Mouse (Mus musculus): ENCODE data around the gene Lrrc4.

The Lrrc4 gene

DNA sequence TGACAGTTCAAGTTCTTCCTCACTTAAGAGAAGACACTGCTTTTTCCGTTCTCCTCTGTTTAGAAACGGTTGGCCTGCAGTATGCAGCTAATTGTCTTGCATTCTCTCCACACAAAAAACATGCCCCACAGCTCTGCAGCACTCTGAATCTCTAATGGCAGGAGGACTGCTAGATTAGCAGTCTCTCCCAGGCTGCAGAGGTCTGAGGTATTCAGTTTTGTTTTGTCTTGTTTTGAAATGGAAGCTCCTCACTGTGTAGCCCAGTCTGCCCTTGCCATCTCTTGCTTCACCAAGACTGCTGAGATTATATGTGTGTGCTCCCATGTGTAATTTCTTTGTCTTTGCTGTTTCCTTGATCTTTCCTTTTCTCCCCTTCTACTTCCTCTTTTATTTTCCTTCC is 101.9 kb downstream of the Lrrc4 start:
- no peak for DNase-seq (ENCODE audit: low read depth, low spot score)

DNA sequence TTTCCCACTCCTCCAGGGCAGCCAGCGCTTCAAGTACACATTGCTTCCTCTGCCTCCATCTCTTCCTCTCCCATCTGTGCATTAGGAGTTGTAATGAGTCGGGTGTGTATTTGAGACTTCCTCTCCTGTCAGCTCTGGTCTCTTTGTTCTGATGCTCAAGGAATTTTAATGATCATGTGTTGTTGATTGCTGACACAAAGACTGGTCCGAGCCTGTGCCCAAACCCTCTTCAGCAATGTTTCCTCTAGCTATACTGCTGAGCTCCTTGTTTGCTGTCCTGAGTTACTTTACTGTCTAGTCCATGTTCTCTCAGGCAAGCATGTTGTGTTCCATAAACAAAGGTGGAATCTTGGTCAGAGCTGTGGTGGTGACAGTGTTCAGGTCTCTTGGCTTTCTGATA is 102.3 kb downstream of the Lrrc4 start:
- no peak for DNase-seq (ENCODE audit: low read depth, low spot score)

- DNase-seq (ENCODE audit: low read depth, low spot score) = no peak
These were observed 106.8 kb downstream of the Lrrc4 start for GRCm38 (mm10) chr6:28724776-28725175.

- no peak for DNase-seq (ENCODE audit: low read depth, low spot score)
These were observed 108.5 kb downstream of the Lrrc4 start for GRCm38 (mm10) chr6:28723059-28723458.

DNA sequence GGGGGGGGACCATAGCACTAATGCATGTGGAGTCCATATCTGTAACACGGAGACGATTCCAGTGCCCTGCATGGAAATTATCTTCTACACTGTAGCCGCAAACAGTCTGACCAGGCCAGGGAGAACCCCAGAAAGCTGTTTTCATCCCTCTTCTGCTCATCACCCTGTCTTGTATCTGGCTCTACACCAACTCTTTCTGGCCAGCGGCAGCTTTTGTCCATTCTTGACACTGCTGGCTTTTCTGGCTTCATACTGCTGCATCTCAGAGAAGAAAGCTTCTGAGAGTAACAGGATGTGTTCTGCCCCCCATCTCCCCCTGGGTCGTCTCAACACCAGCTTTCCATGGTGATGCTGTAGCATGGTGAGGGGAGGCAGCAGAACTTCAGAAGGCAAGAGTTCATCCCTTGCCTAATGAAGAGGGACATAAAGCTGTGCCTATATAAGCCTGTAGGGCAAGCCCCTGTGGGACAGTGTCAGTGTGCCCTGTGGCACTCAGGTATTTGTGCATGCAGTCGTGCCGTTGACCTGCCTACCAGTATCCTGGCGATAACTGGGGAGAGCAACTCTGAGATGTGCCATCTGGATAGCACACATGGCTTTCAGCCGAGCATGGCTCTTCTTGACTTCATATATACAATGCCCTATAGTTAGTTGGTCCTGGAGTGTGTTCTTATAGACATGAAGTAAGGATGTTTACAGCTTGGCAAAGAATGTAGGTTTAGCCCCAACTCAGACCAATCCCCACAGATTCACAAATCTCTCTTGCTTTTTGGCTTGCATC is 111.0 kb downstream of the Lrrc4 start:
- DNase-seq (ENCODE audit: low read depth, low spot score) = no peak

DNA sequence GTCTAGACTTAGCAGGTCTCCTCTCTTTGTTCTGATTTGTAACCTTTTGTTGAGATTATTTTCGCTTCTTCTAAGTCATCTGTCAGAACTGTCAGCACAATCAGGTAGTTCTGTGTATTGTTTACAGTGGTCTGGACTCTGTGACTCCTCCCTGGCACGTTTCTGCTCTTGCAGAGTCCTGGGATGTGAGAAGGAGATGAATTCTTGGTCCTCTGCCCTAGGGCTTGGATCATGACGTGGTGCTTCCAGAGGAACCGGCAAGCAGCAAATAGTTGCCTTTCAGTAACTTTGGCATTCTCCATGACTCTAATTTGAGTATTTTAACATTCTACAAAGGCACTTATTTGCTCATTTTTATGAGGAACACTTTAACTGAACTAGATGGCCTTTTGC is 113.7 kb downstream of the Lrrc4 start:
- no peak for DNase-seq (ENCODE audit: low read depth, low spot score)

GRCm38 (mm10) chr6:28717203-28717844 is 114.2 kb downstream of the Lrrc4 start:
- DNase-seq (ENCODE audit: low read depth, low spot score) = no peak

DNA sequence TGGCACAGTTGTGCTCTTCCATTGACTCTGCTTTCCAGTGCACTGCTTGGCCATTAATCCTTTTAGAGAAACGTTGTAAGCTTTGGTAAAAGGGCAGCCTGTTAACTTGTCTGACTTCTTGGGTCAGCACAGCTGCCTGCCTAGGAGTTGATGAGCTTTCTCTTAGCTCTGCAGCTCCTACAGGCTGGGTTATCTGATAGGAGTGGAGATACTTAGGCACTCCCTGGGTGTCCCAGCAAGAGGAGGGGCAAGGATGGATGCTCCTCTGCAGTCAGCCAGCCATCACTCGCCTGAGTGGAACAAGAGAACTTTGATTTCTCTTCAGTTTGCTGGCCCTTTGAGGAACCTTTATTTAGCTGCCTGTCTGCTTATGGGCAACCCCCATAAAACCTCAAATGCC is 121.5 kb downstream of the Lrrc4 start:
- DNase-seq (ENCODE audit: low read depth, low spot score) = no peak

DNA sequence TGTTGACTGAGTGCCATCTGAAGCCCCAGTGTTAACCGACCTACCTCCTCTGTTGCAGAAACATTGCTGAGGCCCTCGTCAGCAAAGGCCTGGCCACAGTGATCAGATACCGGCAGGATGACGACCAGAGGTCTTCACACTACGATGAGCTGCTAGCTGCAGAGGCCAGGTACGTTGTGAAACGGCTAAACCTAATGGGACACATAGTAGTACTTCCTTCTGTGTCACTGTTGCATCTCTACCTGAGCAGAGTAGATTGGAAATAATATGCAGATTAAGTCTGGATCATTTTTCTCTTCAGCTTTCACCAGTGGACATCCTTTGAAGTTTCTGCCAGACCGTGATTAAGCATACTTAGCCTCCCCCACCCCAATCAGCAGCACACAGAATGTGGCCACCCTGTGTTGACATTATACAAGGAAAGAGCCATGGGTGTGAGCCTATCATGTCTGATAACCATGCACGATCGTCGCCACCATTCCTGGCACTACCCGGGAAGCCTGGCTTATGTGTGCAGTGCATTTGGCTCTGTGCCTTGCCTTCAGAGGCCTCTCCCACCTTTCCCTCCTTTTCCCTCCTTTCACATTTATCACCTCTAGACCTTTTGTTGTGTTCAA is 124.5 kb downstream of the Lrrc4 start:
- no peak for DNase-seq (ENCODE audit: low read depth, low spot score)

GRCm38 (mm10) chr6:28706108-28706975 is 125.2 kb downstream of the Lrrc4 start:
- no peak for DNase-seq (ENCODE audit: low read depth, low spot score)

GRCm38 (mm10) chr6:28705384-28706107 is 126.0 kb downstream of the Lrrc4 start:
- DNase-seq (ENCODE audit: low read depth, low spot score) = no peak

DNA sequence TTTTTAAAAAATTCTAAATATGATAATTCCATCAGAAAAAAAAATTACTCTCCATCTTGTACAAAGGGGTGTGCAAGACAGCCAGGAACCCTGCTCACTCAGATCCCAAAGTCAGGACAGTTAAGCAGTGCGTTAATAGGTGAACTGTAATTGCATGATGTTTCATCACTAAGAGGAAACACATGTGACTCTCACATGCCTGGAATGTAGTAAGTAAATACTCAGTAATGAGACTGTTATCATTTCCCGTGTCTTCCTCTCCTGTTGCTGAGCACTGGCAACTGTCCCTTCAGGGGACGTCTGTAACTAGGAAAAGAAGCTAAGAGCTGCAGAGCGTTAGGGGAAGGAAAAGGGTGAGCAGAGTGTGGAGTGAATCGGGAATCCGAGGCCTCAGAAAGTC is 126.9 kb downstream of the Lrrc4 start:
- DNase-seq (ENCODE audit: low read depth, low spot score) = no peak

- DNase-seq (ENCODE audit: low read depth, low spot score) = no peak
These were observed 134.3 kb downstream of the Lrrc4 start for GRCm38 (mm10) chr6:28697214-28697613.

GRCm38 (mm10) chr6:28692659-28693058 is 138.9 kb downstream of the Lrrc4 start:
- DNase-seq (ENCODE audit: low read depth, low spot score) = no peak

GRCm38 (mm10) chr6:28687776-28688175 is 143.8 kb downstream of the Lrrc4 start:
- DNase-seq (ENCODE audit: low read depth, low spot score) = no peak

DNA sequence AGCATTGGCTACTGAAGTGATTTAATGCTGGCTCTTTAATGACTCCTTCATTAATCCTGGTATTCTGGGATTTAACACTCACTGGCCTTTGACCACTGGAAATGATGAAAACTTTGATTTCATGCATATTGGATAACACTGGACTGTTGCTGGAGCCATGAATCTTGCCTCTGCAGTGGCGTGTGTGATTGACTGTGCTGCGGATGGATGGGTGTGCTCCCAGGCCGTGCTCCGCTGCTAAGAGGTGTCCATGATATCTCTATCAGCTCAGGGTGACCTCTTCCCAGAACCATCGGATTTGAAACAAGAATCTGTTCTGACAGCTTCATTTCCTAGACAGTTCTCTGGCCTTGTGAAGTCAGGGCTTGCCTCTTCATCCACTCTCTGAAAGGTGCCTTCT is 145.8 kb downstream of the Lrrc4 start:
- no peak for DNase-seq (ENCODE audit: low read depth, low spot score)

DNA sequence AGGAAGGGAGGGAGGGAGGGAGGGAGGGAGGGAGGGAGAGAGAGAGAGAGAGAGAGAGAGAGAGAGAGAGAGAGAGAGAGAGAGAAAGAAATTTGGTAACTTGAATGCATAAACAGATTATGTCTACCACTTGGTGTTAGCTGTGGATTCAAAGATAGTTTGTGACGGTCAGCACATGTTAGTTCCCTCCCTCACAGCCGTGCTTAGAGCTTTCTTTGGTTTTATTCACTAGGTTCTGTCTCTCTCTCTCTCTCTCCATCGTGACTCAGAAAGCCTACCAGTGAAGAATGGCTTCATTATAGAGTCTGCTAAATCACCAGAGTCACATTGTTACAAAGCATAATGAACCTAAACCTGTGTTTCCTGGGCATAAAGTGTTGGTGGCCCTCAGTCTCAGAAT is 146.5 kb downstream of the Lrrc4 start:
- no peak for DNase-seq (ENCODE audit: low read depth, low spot score)

DNA sequence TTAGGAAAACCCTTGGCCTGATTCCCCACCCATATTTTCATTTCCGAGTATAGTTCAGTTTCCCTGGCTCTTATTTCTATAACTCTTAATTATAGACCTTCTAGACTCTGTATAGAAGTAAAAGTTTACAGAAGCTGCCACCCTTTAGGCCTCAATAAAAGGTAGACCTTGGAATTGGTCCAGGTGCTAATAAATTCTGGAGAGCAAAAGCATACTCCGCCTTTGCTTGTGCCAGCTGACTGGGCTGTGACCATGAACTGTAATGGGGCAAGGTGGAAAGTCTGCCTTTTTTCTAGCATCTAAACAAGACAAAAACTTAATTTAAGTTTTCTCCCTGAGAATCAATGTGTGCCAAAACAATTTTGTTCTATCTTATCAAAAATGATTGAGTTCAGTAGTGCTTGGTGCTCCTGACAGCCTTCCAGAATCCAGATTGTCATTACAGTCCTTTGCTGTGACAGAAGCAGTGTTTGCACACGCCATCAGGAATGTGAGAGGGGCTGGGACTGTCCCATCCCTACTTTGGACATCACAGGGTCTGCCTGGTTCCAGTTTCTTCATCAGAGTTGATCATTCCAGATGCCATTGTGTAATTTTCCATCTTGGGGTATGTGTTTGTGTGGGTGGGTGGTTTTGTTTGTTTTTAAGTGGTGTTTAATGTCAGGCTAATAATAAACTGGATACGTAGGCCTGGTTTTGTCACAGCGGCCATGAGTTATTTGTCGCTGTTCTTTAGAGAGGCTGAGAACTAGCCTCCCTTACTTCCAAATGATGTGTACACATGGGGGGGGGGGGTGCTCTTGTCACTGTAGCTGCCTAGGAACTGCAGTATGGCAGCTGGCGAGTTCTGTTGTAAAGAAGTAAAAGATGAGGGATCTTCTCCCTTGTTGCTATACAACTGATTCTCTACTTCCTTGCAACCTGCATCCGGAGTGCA is 149.8 kb downstream of the Lrrc4 start:
- no peak for DNase-seq (ENCODE audit: low read depth, low spot score)

- no peak for DNase-seq (ENCODE audit: low read depth, low spot score)
These were observed 151.0 kb downstream of the Lrrc4 start for GRCm38 (mm10) chr6:28680537-28680936.

GRCm38 (mm10) chr6:28678896-28679295 is 152.7 kb downstream of the Lrrc4 start:
- DNase-seq (ENCODE audit: low read depth, low spot score) = no peak
